Mouse (Mus musculus): ENCODE data around the gene Gmpr. TPM values are rescaled to one million over a fixed set of nuclear protein-coding genes. Genes with fewer than 3 reads are reported as not detected.

Gene Gmpr
- polyA plus RNA-seq, 1 experiment from 2014 or later = 35.1 TPM

DNA sequence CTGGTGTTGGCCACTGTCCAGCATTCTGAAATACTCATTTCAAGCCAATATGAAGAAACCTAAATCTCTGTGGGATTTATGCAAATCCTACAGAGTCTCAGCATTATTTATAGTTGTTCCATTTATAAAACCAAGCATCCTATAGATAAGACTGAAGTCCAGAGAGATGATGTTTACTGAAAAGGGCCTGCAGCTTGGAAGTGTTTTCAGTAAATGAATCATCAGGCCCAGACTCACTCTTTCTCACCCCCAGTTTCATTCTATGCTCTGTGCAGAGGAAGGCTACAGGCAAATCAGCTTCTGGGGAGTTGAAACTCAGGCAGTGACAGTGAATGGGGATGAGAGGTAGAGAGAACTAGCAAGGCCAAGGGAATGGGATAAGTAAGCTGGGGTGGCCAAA lies 83.7 kb downstream of the Gmpr start:
- peaks cover 20% of the 10 kb centered on the region for H3K4me1 ChIP-seq (replicated peaks)
- H3K4me2 ChIP-seq = no peak overlapping the region
- no peaks in the 10 kb centered on the region for H3K27me3 ChIP-seq
- H3K27ac ChIP-seq = no peak overlapping the region
- H3K9ac ChIP-seq = no peak overlapping the region
- no peaks in the 10 kb centered on the region for H3K9me3 ChIP-seq
- no peak for ATAC-seq (ENCODE audit: low FRiP score)
- no peaks in the 10 kb centered on the region for H3K36me3 ChIP-seq
- H3K4me3 ChIP-seq = no peak overlapping the region

GRCm38 (mm10) chr13:45593914-45594313 lies 86.7 kb downstream of the Gmpr start:
- 85% methylated on average over 1 of the region's 1 CpGs for WGBS

GRCm38 (mm10) chr13:45595416-45595815 lies 88.2 kb downstream of the Gmpr start:
- Histone ChIP-seq H3K9ac (no peak overlapping the region), H3K4me3 (no peak overlapping the region), H3K9me3 (no peaks in the 10 kb centered on the region), H3K27ac (peak overlapping the region; percentile 76), H3K4me1 (replicated peaks) (peaks cover 31% of the 10 kb centered on the region), H3K27me3 (no peaks in the 10 kb centered on the region), H3K36me3 (no peaks in the 10 kb centered on the region), H3K4me2 (no peak overlapping the region)
- no peak for ATAC-seq (ENCODE audit: low FRiP score)
- WGBS = 45% methylated on average over 7 of the region's 7 CpGs

More at GRCm38 (mm10) chr13:45593914-45594313, 86.7 kb downstream of the Gmpr start:
- H3K27ac ChIP-seq = no peak overlapping the region
- H3K9ac ChIP-seq = no peak overlapping the region
- no peak for ATAC-seq (ENCODE audit: low FRiP score)
- no peak overlapping the region for H3K4me3 ChIP-seq
- no peaks in the 10 kb centered on the region for H3K36me3 ChIP-seq
- H3K27me3 ChIP-seq = no peaks in the 10 kb centered on the region
- peaks cover 25% of the 10 kb centered on the region for H3K4me1 ChIP-seq (replicated peaks)
- H3K9me3 ChIP-seq = no peaks in the 10 kb centered on the region
- H3K4me2 ChIP-seq = no peak overlapping the region

GRCm38 (mm10) chr13:45599831-45600230 lies 92.6 kb downstream of the Gmpr start:
- Histone ChIP-seq H3K9ac (no peak overlapping the region), H3K4me3 (no peak overlapping the region), H3K4me1 (replicated peaks) (peaks cover 31% of the 10 kb centered on the region), H3K27ac (peak overlapping the region; percentile 76), H3K27me3 (no peaks in the 10 kb centered on the region), H3K36me3 (no peaks in the 10 kb centered on the region), H3K9me3 (no peaks in the 10 kb centered on the region), H3K4me2 (no peak overlapping the region)
- 51% methylated on average over 2 of the region's 2 CpGs for WGBS
- ATAC-seq (ENCODE audit: low FRiP score) = no peak; the same call in 1 of the 2 replicates

GRCm38 (mm10) chr13:45600443-45600842 lies 93.2 kb downstream of the Gmpr start:
- no peaks in the 10 kb centered on the region for H3K27me3 ChIP-seq
- peaks cover 25% of the 10 kb centered on the region for H3K4me1 ChIP-seq (replicated peaks)
- no peaks in the 10 kb centered on the region for H3K9me3 ChIP-seq
- H3K4me3 ChIP-seq = no peak overlapping the region
- no peak overlapping the region for H3K4me2 ChIP-seq
- H3K27ac ChIP-seq = peak overlapping the region; percentile 76
- no peak overlapping the region for H3K9ac ChIP-seq
- 34% methylated on average over 6 of the region's 6 CpGs for WGBS
- no peaks in the 10 kb centered on the region for H3K36me3 ChIP-seq
- peak; percentile 82 for ATAC-seq (ENCODE audit: low FRiP score)

Other genes starting within 250 kb of the Gmpr start
- 6.7 and 7.9 TPM in 2 replicates for gene Mylip, start 117.7 kb upstream of the Gmpr start, polyA plus RNA-seq (2015; fragmentation: Nextera tagmentation; extraction: Ambion mirVana)